8 mouse cellular contexts compared by ENCODE assay signal in the genomic region with DNA sequence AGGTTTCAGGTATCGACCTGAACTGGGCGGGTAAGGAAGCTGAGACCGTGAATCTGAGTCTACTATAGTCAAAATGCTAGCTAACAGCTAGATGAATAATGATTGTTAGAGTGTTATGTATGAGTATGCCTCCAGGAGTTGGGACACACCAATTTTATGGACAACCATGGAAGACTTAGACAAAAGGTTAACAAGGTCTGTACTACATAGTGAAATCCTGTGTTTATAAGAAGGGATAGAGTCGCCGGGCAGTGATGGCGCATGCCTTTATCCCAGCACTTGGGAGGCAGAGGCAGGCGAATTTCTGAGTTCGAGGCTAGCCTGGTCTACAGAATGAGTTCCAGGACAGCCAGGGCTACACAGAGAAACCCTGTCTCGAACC. TPM values are rescaled to one million over a fixed set of nuclear protein-coding genes. Genes with fewer than 3 reads are reported as not detected.
DNase-seq lines count a peak whose midpoint lies in the region; ATAC-seq and TF ChIP-seq lines count a peak whose summit lies in the region.
"Not testable (repeated sequence)": the region's sequence is repeated elsewhere in the genome, so short reads cannot be mapped to it uniquely, and the experiment has no call there.

No protein-coding gene starts in this region.

- H3K27me3 ChIP-seq in G1E (ENCODE audit: insufficient read depth, low read length); erythroblast, embryonic 14.5 days (ENCODE audit: control insufficient read depth); heart, embryonic 10.5 days (ENCODE audit: insufficient read depth, poor library complexity, severe bottlenecking); hindbrain, embryonic 15.5 days; liver, embryonic 16.5 days (ENCODE audit: control insufficient read depth, insufficient read depth, low read depth, low read length); midbrain, embryonic 15.5 days (replicated peaks); stomach, embryonic 16.5 days (ENCODE audit: control insufficient read depth, insufficient read depth, low read length): not testable (repeated sequence)

- not testable (repeated sequence) for TF ChIP-seq CTCF in G1E (IDR thresholded peaks at IDR 0.05; ENCODE audit: low read depth, low read length); left cerebral cortex, adult 2 months (IDR thresholded peaks at IDR 0.05)

- peak overlapping the region; percentile 97 for H3K4me3 ChIP-seq in G1E (ENCODE audit: low read depth, low read length)
- peak overlapping the region; percentile 91 for H3K4me3 ChIP-seq in erythroblast, embryonic 14.5 days (replicated peaks)
- H3K4me3 ChIP-seq in heart, embryonic 10.5 days, result peak overlapping the region; percentile 86
- peak overlapping the region; percentile 67 for H3K4me3 ChIP-seq in hindbrain, embryonic 15.5 days
- peak overlapping the region; percentile 96 for H3K4me3 ChIP-seq in left cerebral cortex, adult 2 months
- H3K4me3 ChIP-seq in liver, embryonic 16.5 days (ENCODE audit: low read depth, low read length), result peak overlapping the region; percentile 92
- H3K4me3 ChIP-seq in midbrain, embryonic 15.5 days, result peak overlapping the region; percentile 64
- H3K4me3 ChIP-seq in stomach, embryonic 16.5 days (replicated peaks; ENCODE audit: low read length), result peak overlapping the region; percentile 89

- H3K4me1 ChIP-seq in G1E (ENCODE audit: insufficient read depth, low read depth, low read length), result peaks cover 14% of the 10 kb centered on the region; the same call in 1 of the 2 replicates
- peaks cover 20% of the 10 kb centered on the region for H3K4me1 ChIP-seq in erythroblast, embryonic 14.5 days (ENCODE audit: control insufficient read depth)
- not testable (repeated sequence) for H3K4me1 ChIP-seq in heart, embryonic 10.5 days; liver, embryonic 16.5 days (ENCODE audit: control insufficient read depth, low read depth, low read length); stomach, embryonic 16.5 days (ENCODE audit: control insufficient read depth, insufficient read depth, low read length)
- H3K4me1 ChIP-seq in hindbrain, embryonic 15.5 days (replicated peaks), result peaks cover 19% of the 10 kb centered on the region
- H3K4me1 ChIP-seq in midbrain, embryonic 15.5 days, result peaks cover 15% of the 10 kb centered on the region

- 52% methylated on average over 9 of the region's 9 CpGs for WGBS in heart, embryonic 10.5 days
- 58% methylated on average over 9 of the region's 9 CpGs for WGBS in hindbrain, embryonic 15.5 days
- whole genome bisulfite sequencing in liver, embryonic 16.5 days (ENCODE audit: insufficient replicate concordance), result 44% methylated on average over 9 of the region's 9 CpGs
- WGBS in midbrain, embryonic 15.5 days, result 51% methylated on average over 9 of the region's 9 CpGs
- 51% methylated on average over 9 of the region's 9 CpGs for WGBS in stomach, embryonic 16.5 days

- not testable (repeated sequence) for H3K9me3 ChIP-seq in G1E (replicated peaks); erythroblast, embryonic 14.5 days (ENCODE audit: control insufficient read depth, low read length); heart, embryonic 10.5 days; hindbrain, embryonic 15.5 days; liver, embryonic 16.5 days (replicated peaks; ENCODE audit: control insufficient read depth, low read length); midbrain, embryonic 15.5 days; stomach, embryonic 16.5 days (replicated peaks; ENCODE audit: control insufficient read depth, low read length)

- not testable (repeated sequence) for H3K36me3 ChIP-seq in G1E (replicated peaks); erythroblast, embryonic 14.5 days (ENCODE audit: control insufficient read depth); heart, embryonic 10.5 days; hindbrain, embryonic 15.5 days; liver, embryonic 16.5 days (ENCODE audit: control insufficient read depth, insufficient read depth); midbrain, embryonic 15.5 days (replicated peaks); stomach, embryonic 16.5 days (ENCODE audit: control insufficient read depth, insufficient read depth, low read length)

- peak overlapping the region; percentile 97 for H3K27ac ChIP-seq in heart, embryonic 10.5 days
- peak overlapping the region; percentile 89; the same call in 1 of the 2 replicates for H3K27ac ChIP-seq in hindbrain, embryonic 15.5 days (replicated peaks)
- H3K27ac ChIP-seq in left cerebral cortex, adult 2 months, result peak overlapping the region; percentile 96
- not testable (repeated sequence) for H3K27ac ChIP-seq in liver, embryonic 16.5 days (ENCODE audit: low read length); stomach, embryonic 16.5 days (ENCODE audit: low read length)
- H3K27ac ChIP-seq in midbrain, embryonic 15.5 days, result peak overlapping the region; percentile 86; the same call in 1 of the 2 replicates

- not testable (repeated sequence) for ATAC-seq in G1E (ENCODE audit: extremely low read depth, insufficient number of reproducible peaks, low FRiP score, poor library complexity, severe bottlenecking); hindbrain, embryonic 15.5 days (ENCODE audit: low FRiP score, low read depth); liver, embryonic 16.5 days (ENCODE audit: low read depth); stomach, embryonic 16.5 days (ENCODE audit: insufficient read depth, low FRiP score)
- peak; percentile 78; the same call in 1 of the 2 replicates for ATAC-seq in midbrain, embryonic 15.5 days (replicated peaks)

- not testable (repeated sequence) for H3K9ac ChIP-seq in hindbrain, embryonic 15.5 days; liver, embryonic 16.5 days (ENCODE audit: low read depth, low read length); midbrain, embryonic 15.5 days
- peak overlapping the region; percentile 90 for H3K9ac ChIP-seq in stomach, embryonic 16.5 days (ENCODE audit: low read length)

- peak overlapping the region; percentile 67 for H3K4me2 ChIP-seq in hindbrain, embryonic 15.5 days
- peak overlapping the region; percentile 52 for H3K4me2 ChIP-seq in liver, embryonic 16.5 days (ENCODE audit: low read depth, low read length)
- H3K4me2 ChIP-seq in midbrain, embryonic 15.5 days, result peak overlapping the region; percentile 52
- peak overlapping the region; percentile 79 for H3K4me2 ChIP-seq in stomach, embryonic 16.5 days (ENCODE audit: low read depth, low read length)

- intact Hi-C loops in left cerebral cortex, adult 2 months (cut with DNase I), result loop anchor here (5.0 kb wide), 3 partner anchors 57 to 513 kb away; partner anchors contain the start of genes Top3b, Vpreb1 and Yars2

- DNase-seq in G1E (ENCODE audit: low spot score); heart, embryonic 10.5 days (ENCODE audit: low spot score); left cerebral cortex, adult 2 months (ENCODE audit: extremely low spot score in 1 of 2, low spot score in 2 of 2): not testable (repeated sequence)

RNA-seq across cellular contexts. Expression of gene Dnm1l, which starts 0.3 kb away (rescaled TPM):
- total RNA-seq in G1E (2014; fragmentation: Nextera tagmentation), result 154 and 160 TPM in 2 replicates
- 86.8 and 104 TPM in 2 replicates for total RNA-seq in G1E (2017)
- polyA plus RNA-seq in G1E (2012), result 10.8 and 25.1 TPM in 2 replicates
- polyA plus RNA-seq in erythroblast, embryonic 14.5 days (2012), result 0.73 and 0.76 TPM in 2 replicates
- polyA plus RNA-seq in heart, embryonic 10.5 days (2016; fragmentation: Nextera tagmentation; extraction: Ambion mirVana), result 67.2 and 74.6 TPM in 2 replicates
- 104 and 106 TPM in 2 replicates for polyA plus RNA-seq in hindbrain, embryonic 15.5 days (2015; fragmentation: Nextera tagmentation; extraction: Ambion mirVana)
- total RNA-seq in left cerebral cortex, adult 2 months (2021), result 100 to 1,000 TPM; 197 to 198 TPM
- polyA plus RNA-seq in liver, embryonic 16.5 days (2015; fragmentation: Nextera tagmentation; extraction: Ambion mirVana), result 20.6 and 21.0 TPM in 2 replicates
- 101 and 110 TPM in 2 replicates for polyA plus RNA-seq in midbrain, embryonic 15.5 days (2015; fragmentation: Nextera tagmentation; extraction: Ambion mirVana)
- 59.0 and 60.4 TPM in 2 replicates for polyA plus RNA-seq in stomach, embryonic 16.5 days (2015; fragmentation: Nextera tagmentation; extraction: Ambion mirVana)

RNA-seq across cellular contexts. Expression of gene Yars2, which starts 56.3 kb away (rescaled TPM):
- total RNA-seq in G1E (2014; fragmentation: Nextera tagmentation) (16.4 and 26.2 TPM in 2 replicates), G1E (2017) (24.2 and 26.3 TPM in 2 replicates)
- polyA plus RNA-seq in G1E (2012), result 37.8 and 45.0 TPM in 2 replicates
- polyA plus RNA-seq in erythroblast, embryonic 14.5 days (2012), result 1.7 and 2.1 TPM in 2 replicates
- 44.5 and 53.1 TPM in 2 replicates for polyA plus RNA-seq in heart, embryonic 10.5 days (2016; fragmentation: Nextera tagmentation; extraction: Ambion mirVana)
- polyA plus RNA-seq in hindbrain, embryonic 15.5 days (2015; fragmentation: Nextera tagmentation; extraction: Ambion mirVana), result 32.4 and 32.5 TPM in 2 replicates
- 10 to 100 TPM; 24.1 to 28.3 TPM for total RNA-seq in left cerebral cortex, adult 2 months (2021)
- polyA plus RNA-seq in liver, embryonic 16.5 days (2015; fragmentation: Nextera tagmentation; extraction: Ambion mirVana), result 19.2 and 19.3 TPM in 2 replicates
- polyA plus RNA-seq in midbrain, embryonic 15.5 days (2015; fragmentation: Nextera tagmentation; extraction: Ambion mirVana), result 23.5 and 26.4 TPM in 2 replicates
- 21.8 and 28.8 TPM in 2 replicates for polyA plus RNA-seq in stomach, embryonic 16.5 days (2015; fragmentation: Nextera tagmentation; extraction: Ambion mirVana)
